Mouse (Mus musculus) midbrain, embryonic 12.5 days (tissue): ENCODE data around the gene Bsnd. TPM values are rescaled to one million over a fixed set of nuclear protein-coding genes. Genes with fewer than 3 reads are reported as not detected.

Experiments used
- ATAC-seq: fragments of 200-750 bp; cut with Nextera tagmentation; 2 replicates; pipeline ENCODE4 v1.8.0; 2017; ENCODE audit warnings: low read depth, moderate TSS enrichment, moderate library complexity; ENCODE audit not compliant: low FRiP score
- H3K27ac ChIP-seq: fragments of 300-500 bp; sonication (generic); replicated peaks from 2 replicates; pipeline ENCODE4 v1.5.1; 2016; ENCODE audit warnings: mild to moderate bottlenecking
- H3K27me3 ChIP-seq: fragments of 300-500 bp; sonication (generic); 2 replicates; pipeline ENCODE4 v1.6.1; 2016; ENCODE audit warnings: mild to moderate bottlenecking
- H3K36me3 ChIP-seq: fragments of 300-500 bp; sonication (generic); 2 replicates; pipeline ENCODE4 v1.6.1; 2016
- H3K4me1 ChIP-seq: fragments of 300-500 bp; sonication (generic); 2 replicates; pipeline ENCODE4 v1.6.1; 2016
- H3K4me2 ChIP-seq: fragments of 300-500 bp; sonication (generic); replicated peaks from 2 replicates; pipeline ENCODE4 v1.6.1; 2016; ENCODE audit warnings: mild to moderate bottlenecking, moderate library complexity
- H3K4me3 ChIP-seq: fragments of 300-500 bp; sonication (generic); 2 replicates; pipeline ENCODE4 v1.5.1; 2016; ENCODE audit warnings: mild to moderate bottlenecking
- H3K9ac ChIP-seq: fragments of 300-500 bp; sonication (generic); replicated peaks from 2 replicates; pipeline ENCODE4 v1.6.1; 2016; ENCODE audit warnings: mild to moderate bottlenecking, moderate library complexity
- H3K9me3 ChIP-seq: fragments of 300-500 bp; sonication (generic); 2 replicates; pipeline ENCODE4 v1.6.1; 2016; ENCODE audit warnings: mild to moderate bottlenecking
- WGBS: fragments of 180-500 bp; shearing (Covaris S2); methylation state at CpG from one replicate; pipeline ENCODE4 v1.1.7; 2016; 5-methylcytosine and 5-hydroxymethylcytosine counted together
- polyA plus RNA-seq: library from polyadenylated mRNA; unstranded; fragments of >200 nt; fragmentation: Nextera tagmentation; extraction: Ambion mirVana; gene quantifications from 2 replicates; pipeline ENCODE4 v1.2.1, GENCODE M21; 2016

The Bsnd gene
- polyA plus RNA-seq, 1 experiment from 2014 or later = not detected

- Histone ChIP-seq H3K9me3 (no peaks in the 10 kb centered on the region), H3K27ac (no peak overlapping the region), H3K4me3 (no peak overlapping the region), H3K4me2 (no peak overlapping the region), H3K9ac (no peak overlapping the region), H3K4me1 (no peaks in the 10 kb centered on the region), H3K27me3 (no peaks in the 10 kb centered on the region), H3K36me3 (no peaks in the 10 kb centered on the region)
- no peak for ATAC-seq
- WGBS = 80% methylated on average over 4 of the region's 4 CpGs
These were observed 17.8 kb upstream of the Bsnd start for GRCm38 (mm10) chr4:106509888-106510287.

GRCm38 (mm10) chr4:106505453-106506058 is 13.5 kb upstream of the Bsnd start:
- H3K4me3 ChIP-seq = no peak overlapping the region
- H3K4me2 ChIP-seq = no peak overlapping the region
- no peak overlapping the region for H3K9ac ChIP-seq
- no peak overlapping the region for H3K27ac ChIP-seq
- H3K36me3 ChIP-seq = no peaks in the 10 kb centered on the region
- no peak for ATAC-seq
- no peaks in the 10 kb centered on the region for H3K27me3 ChIP-seq
- no peaks in the 10 kb centered on the region for H3K4me1 ChIP-seq
- H3K9me3 ChIP-seq = no peaks in the 10 kb centered on the region
- 84% methylated on average over 14 of the region's 14 CpGs for WGBS

GRCm38 (mm10) chr4:106503578-106503977 is 11.5 kb upstream of the Bsnd start:
- H3K4me3 ChIP-seq = no peak overlapping the region
- WGBS = 90% methylated on average over 3 of the region's 3 CpGs
- no peaks in the 10 kb centered on the region for H3K36me3 ChIP-seq
- peaks cover 8% of the 10 kb centered on the region; the same call in 1 of the 2 replicates for H3K27me3 ChIP-seq
- H3K9ac ChIP-seq = no peak overlapping the region
- H3K27ac ChIP-seq = no peak overlapping the region
- H3K4me1 ChIP-seq = peaks cover 10% of the 10 kb centered on the region
- no peak overlapping the region for H3K4me2 ChIP-seq
- ATAC-seq = no peak
- H3K9me3 ChIP-seq = no peaks in the 10 kb centered on the region

GRCm38 (mm10) chr4:106500066-106500465 is 8.0 kb upstream of the Bsnd start:
- Histone ChIP-seq H3K27ac (no peak overlapping the region), H3K4me1 (peaks cover 19% of the 10 kb centered on the region), H3K27me3 (peaks cover 8% of the 10 kb centered on the region; the same call in 1 of the 2 replicates), H3K9ac (no peak overlapping the region), H3K4me3 (no peak overlapping the region), H3K36me3 (no peaks in the 10 kb centered on the region), H3K9me3 (no peaks in the 10 kb centered on the region), H3K4me2 (no peak overlapping the region)
- 81% methylated on average over 10 of the region's 10 CpGs for WGBS
- ATAC-seq = no peak

GRCm38 (mm10) chr4:106498471-106498844 is 6.4 kb upstream of the Bsnd start:
- 48% methylated on average over 3 of the region's 3 CpGs for WGBS
- Histone ChIP-seq H3K27ac (no peak overlapping the region), H3K4me1 (peaks cover 19% of the 10 kb centered on the region), H3K27me3 (peaks cover 8% of the 10 kb centered on the region; the same call in 1 of the 2 replicates), H3K4me2 (no peak overlapping the region), H3K4me3 (no peak overlapping the region), H3K9me3 (no peaks in the 10 kb centered on the region), H3K9ac (no peak overlapping the region), H3K36me3 (no peaks in the 10 kb centered on the region)
- ATAC-seq = no peak

- Histone ChIP-seq H3K27me3 (peaks cover 8% of the 10 kb centered on the region; the same call in 1 of the 2 replicates), H3K36me3 (no peaks in the 10 kb centered on the region), H3K4me2 (no peak overlapping the region), H3K9ac (no peak overlapping the region), H3K4me3 (no peak overlapping the region), H3K9me3 (no peaks in the 10 kb centered on the region), H3K4me1 (peaks cover 19% of the 10 kb centered on the region), H3K27ac (no peak overlapping the region)
- 62% methylated on average over 8 of the region's 8 CpGs for WGBS
- no peak for ATAC-seq
These were observed 5.8 kb upstream of the Bsnd start for GRCm38 (mm10) chr4:106497776-106498470.

- peaks cover 19% of the 10 kb centered on the region for H3K4me1 ChIP-seq
- H3K27ac ChIP-seq = no peak overlapping the region
- no peak overlapping the region for H3K9ac ChIP-seq
- H3K36me3 ChIP-seq = no peaks in the 10 kb centered on the region
- no peak overlapping the region for H3K4me2 ChIP-seq
- 55% methylated on average over 6 of the region's 6 CpGs for WGBS
- no peaks in the 10 kb centered on the region for H3K9me3 ChIP-seq
- peaks cover 8% of the 10 kb centered on the region; the same call in 1 of the 2 replicates for H3K27me3 ChIP-seq
- H3K4me3 ChIP-seq = no peak overlapping the region
- ATAC-seq = no peak
These were observed 4.8 kb upstream of the Bsnd start for GRCm38 (mm10) chr4:106496833-106497232.

- Histone ChIP-seq H3K4me3 (no peak overlapping the region), H3K4me2 (no peak overlapping the region), H3K9me3 (no peaks in the 10 kb centered on the region), H3K9ac (no peak overlapping the region), H3K27me3 (no peaks in the 10 kb centered on the region), H3K4me1 (peaks cover 10% of the 10 kb centered on the region; the same call in 1 of the 2 replicates), H3K36me3 (no peaks in the 10 kb centered on the region), H3K27ac (no peak overlapping the region)
- ATAC-seq = no peak
- 80% methylated on average over 2 of the region's 2 CpGs for WGBS
These were observed 1.6 kb upstream of the Bsnd start for GRCm38 (mm10) chr4:106493639-106494038.

GRCm38 (mm10) chr4:106490620-106491019 is 1.5 kb downstream of the Bsnd start:
- no peaks in the 10 kb centered on the region for H3K9me3 ChIP-seq
- no peak overlapping the region for H3K27ac ChIP-seq
- no peak overlapping the region for H3K4me3 ChIP-seq
- no peaks in the 10 kb centered on the region for H3K4me1 ChIP-seq
- no peaks in the 10 kb centered on the region for H3K36me3 ChIP-seq
- no peak for ATAC-seq
- H3K9ac ChIP-seq = no peak overlapping the region
- H3K4me2 ChIP-seq = no peak overlapping the region
- no peaks in the 10 kb centered on the region for H3K27me3 ChIP-seq
- 66% methylated on average over 4 of the region's 4 CpGs for WGBS

GRCm38 (mm10) chr4:106483831-106484230 is 8.3 kb downstream of the Bsnd start:
- H3K27me3 ChIP-seq = peaks cover 10% of the 10 kb centered on the region
- no peak overlapping the region for H3K4me2 ChIP-seq
- no peaks in the 10 kb centered on the region for H3K36me3 ChIP-seq
- no peaks in the 10 kb centered on the region for H3K9me3 ChIP-seq
- no peak overlapping the region for H3K9ac ChIP-seq
- no peak overlapping the region for H3K4me3 ChIP-seq
- ATAC-seq = no peak
- H3K4me1 ChIP-seq = peaks cover 6% of the 10 kb centered on the region
- WGBS = 96% methylated on average over 1 of the region's 1 CpGs
- no peak overlapping the region for H3K27ac ChIP-seq

GRCm38 (mm10) chr4:106483215-106483727 is 8.8 kb downstream of the Bsnd start:
- 45% methylated on average over 7 of the region's 7 CpGs for WGBS
- Histone ChIP-seq H3K27me3 (peaks cover 10% of the 10 kb centered on the region), H3K27ac (no peak overlapping the region), H3K4me3 (no peak overlapping the region), H3K4me1 (peaks cover 6% of the 10 kb centered on the region), H3K9ac (no peak overlapping the region), H3K36me3 (no peaks in the 10 kb centered on the region), H3K9me3 (no peaks in the 10 kb centered on the region), H3K4me2 (no peak overlapping the region)
- no peak for ATAC-seq

GRCm38 (mm10) chr4:106480545-106480944 is 11.5 kb downstream of the Bsnd start:
- no peak for ATAC-seq
- Histone ChIP-seq H3K9ac (no peak overlapping the region), H3K27me3 (peaks cover 14% of the 10 kb centered on the region), H3K36me3 (no peaks in the 10 kb centered on the region), H3K4me3 (no peak overlapping the region), H3K27ac (no peak overlapping the region), H3K9me3 (no peaks in the 10 kb centered on the region), H3K4me1 (peaks cover 6% of the 10 kb centered on the region), H3K4me2 (no peak overlapping the region)
- 76% methylated on average over 3 of the region's 3 CpGs for WGBS
